Comparison of ENCODE assay signal across 20 mouse cellular contexts in genomic region chr5:5657932-5658331, GRCm38 (mm10). TPM values are rescaled to one million over a fixed set of nuclear protein-coding genes. Genes with fewer than 3 reads are reported as not detected.
A peak's percentile ranks its signal among the peaks of the same experiment; 100 is the strongest.
DNase-seq lines count a peak whose midpoint lies in the region; ATAC-seq and TF ChIP-seq lines count a peak whose summit lies in the region.
"Had no signal": no experiment of that assay in that cellular context is flagged by ENCODE, and none has a peak within 500 bp of the region (broad histone marks: within the 10 kb centered on the region; RNA-seq: fewer than 3 reads in every experiment).

No protein-coding gene starts in this region.

- H3K27ac ChIP-seq in liver, postnatal 0 days (ENCODE audit: low read depth), result no peak overlapping the region
- no peak overlapping the region for H3K27ac ChIP-seq in liver, embryonic 12.5 days
- no peak overlapping the region for H3K27ac ChIP-seq in stomach, embryonic 16.5 days (ENCODE audit: low read length)
- H3K27ac ChIP-seq in stomach, postnatal 0 days (replicated peaks), result no peak overlapping the region
- H3K27ac ChIP-seq: embryonic facial prominence, embryonic 10.5 days; embryonic facial prominence, embryonic 12.5 days; forebrain, embryonic 13.5 days; forebrain, embryonic 15.5 days had no signal

- peak; percentile 44 for DNase-seq in liver, postnatal 0 days
- DNase-seq in stomach, postnatal 0 days (ENCODE audit: low spot score), result peak; percentile 81
- DNase-seq in embryo, embryonic 9.5 days (ENCODE audit: extremely low spot score), result no peak
- DNase-seq: adrenal gland, adult 2 months; adrenal gland, postnatal 10 days; adrenal gland, postnatal 25 days; cerebellum, adult 11 months; cerebellum, adult 18-20 months; cerebellum, adult 8-10 months; cerebellum, adult 9-11 months; cerebellum, postnatal 14 days; cerebellum, postnatal 36 days; embryo, embryonic 11 days; forebrain, postnatal 0 days had no signal

- no peak overlapping the region for H3K4me2 ChIP-seq in liver, postnatal 0 days (ENCODE audit: low read depth, low read length)
- no peak overlapping the region for H3K4me2 ChIP-seq in liver, embryonic 12.5 days
- no peak overlapping the region for H3K4me2 ChIP-seq in stomach, embryonic 16.5 days (ENCODE audit: low read depth, low read length)
- no peak overlapping the region for H3K4me2 ChIP-seq in stomach, postnatal 0 days (replicated peaks; ENCODE audit: low read depth)
- H3K4me2 ChIP-seq: embryonic facial prominence, embryonic 12.5 days; forebrain, embryonic 13.5 days; forebrain, embryonic 15.5 days had no signal

- no peak overlapping the region for H3K4me3 ChIP-seq in liver, postnatal 0 days (ENCODE audit: low read depth, low read length)
- H3K4me3 ChIP-seq in liver, embryonic 12.5 days, result no peak overlapping the region
- no peak overlapping the region for H3K4me3 ChIP-seq in stomach, embryonic 16.5 days (replicated peaks; ENCODE audit: low read length)
- no peak overlapping the region for H3K4me3 ChIP-seq in stomach, postnatal 0 days (ENCODE audit: low read depth, low read length)
- H3K4me3 ChIP-seq: embryonic facial prominence, embryonic 10.5 days; embryonic facial prominence, embryonic 12.5 days; forebrain, embryonic 13.5 days; forebrain, embryonic 15.5 days had no signal

- no peak for TF ChIP-seq EP300 in liver, postnatal 0 days (IDR thresholded peaks at IDR 0.05; ENCODE audit: low read depth)
- TF ChIP-seq EP300 in stomach, postnatal 0 days (optimal IDR thresholded peaks at IDR 0.05), result no peak

- H3K9ac ChIP-seq in liver, postnatal 0 days (replicated peaks), result no peak overlapping the region
- no peak overlapping the region for H3K9ac ChIP-seq in liver, embryonic 12.5 days
- no peak overlapping the region for H3K9ac ChIP-seq in stomach, embryonic 16.5 days (ENCODE audit: low read length)
- H3K9ac ChIP-seq in stomach, postnatal 0 days (ENCODE audit: low read length), result no peak overlapping the region
- H3K9ac ChIP-seq: embryonic facial prominence, embryonic 12.5 days; forebrain, embryonic 13.5 days; forebrain, embryonic 15.5 days; forebrain, postnatal 0 days had no signal

- H3K4me1 ChIP-seq in liver, postnatal 0 days (ENCODE audit: insufficient read depth), result 0 out of 2 replicates have a peak, but pooled peaks cover 4% of the 10 kb centered on the region
- H3K4me1 ChIP-seq in liver, embryonic 12.5 days, result no peaks in the 10 kb centered on the region
- no peaks in the 10 kb centered on the region for H3K4me1 ChIP-seq in stomach, embryonic 16.5 days (ENCODE audit: control insufficient read depth, insufficient read depth, low read length)
- no peaks in the 10 kb centered on the region for H3K4me1 ChIP-seq in stomach, postnatal 0 days (replicated peaks; ENCODE audit: control insufficient read depth, insufficient read depth)
- H3K4me1 ChIP-seq: embryonic facial prominence, embryonic 12.5 days; forebrain, embryonic 13.5 days had no signal

- no peaks in the 10 kb centered on the region for H3K36me3 ChIP-seq in liver, postnatal 0 days (replicated peaks; ENCODE audit: insufficient read depth, low read length)
- H3K36me3 ChIP-seq in liver, embryonic 12.5 days, result no peaks in the 10 kb centered on the region
- H3K36me3 ChIP-seq in stomach, embryonic 16.5 days (ENCODE audit: control insufficient read depth, insufficient read depth, low read length), result no peaks in the 10 kb centered on the region
- H3K36me3 ChIP-seq in stomach, postnatal 0 days (ENCODE audit: control insufficient read depth, insufficient read depth, low read length), result no peaks in the 10 kb centered on the region
- H3K36me3 ChIP-seq: embryonic facial prominence, embryonic 10.5 days; embryonic facial prominence, embryonic 12.5 days; forebrain, embryonic 15.5 days had no signal

- no peaks in the 10 kb centered on the region for H3K9me3 ChIP-seq in liver, postnatal 0 days (ENCODE audit: low read length)
- no peaks in the 10 kb centered on the region for H3K9me3 ChIP-seq in liver, embryonic 12.5 days (replicated peaks)
- no peaks in the 10 kb centered on the region for H3K9me3 ChIP-seq in stomach, embryonic 16.5 days (replicated peaks; ENCODE audit: control insufficient read depth, low read length)
- H3K9me3 ChIP-seq in stomach, postnatal 0 days (ENCODE audit: control insufficient read depth, low read length), result no peaks in the 10 kb centered on the region
- H3K9me3 ChIP-seq: embryonic facial prominence, embryonic 10.5 days; embryonic facial prominence, embryonic 12.5 days; forebrain, embryonic 13.5 days; forebrain, embryonic 15.5 days had no signal

- TF ChIP-seq CTCF in liver, postnatal 0 days (IDR thresholded peaks at IDR 0.05; ENCODE audit: low read depth), result no peak
- no peak for TF ChIP-seq CTCF in stomach, postnatal 0 days (IDR thresholded peaks at IDR 0.05; ENCODE audit: low read depth)

- WGBS in liver, postnatal 0 days (ENCODE audit: insufficient replicate concordance), result 67% methylated on average over 2 of the region's 2 CpGs
- WGBS in liver, embryonic 12.5 days (ENCODE audit: insufficient replicate concordance), result 59% methylated on average over 2 of the region's 2 CpGs
- WGBS in stomach, embryonic 16.5 days, result 53% methylated on average over 2 of the region's 2 CpGs
- 45% methylated on average over 2 of the region's 2 CpGs for whole genome bisulfite sequencing in stomach, postnatal 0 days

- ATAC-seq in liver, postnatal 0 days, result peak; percentile 31; the same call in 1 of the 2 replicates
- no peak for ATAC-seq in liver, embryonic 12.5 days
- ATAC-seq in stomach, embryonic 16.5 days (ENCODE audit: insufficient read depth, low FRiP score), result peak; percentile 40; the same call in 1 of the 2 replicates
- ATAC-seq in stomach, postnatal 0 days (ENCODE audit: low FRiP score, low TSS enrichment), result peak; percentile 92
- ATAC-seq: forebrain, embryonic 13.5 days; forebrain, embryonic 15.5 days; forebrain, postnatal 0 days had no signal

- no peaks in the 10 kb centered on the region for H3K27me3 ChIP-seq in liver, postnatal 0 days (ENCODE audit: insufficient read depth, low read length)
- H3K27me3 ChIP-seq in liver, embryonic 12.5 days (replicated peaks), result peaks cover 5% of the 10 kb centered on the region; the same call in 1 of the 2 replicates
- H3K27me3 ChIP-seq in stomach, embryonic 16.5 days (ENCODE audit: control insufficient read depth, insufficient read depth, low read length), result no peaks in the 10 kb centered on the region
- no peaks in the 10 kb centered on the region for H3K27me3 ChIP-seq in stomach, postnatal 0 days (ENCODE audit: control insufficient read depth, insufficient read depth, low read length)
- H3K27me3 ChIP-seq: embryonic facial prominence, embryonic 12.5 days; forebrain, embryonic 13.5 days; forebrain, embryonic 15.5 days had no signal

RNA-seq across cellular contexts. Expression of gene Cfap69, which starts 6.1 kb away (rescaled TPM):
- polyA plus RNA-seq in liver, postnatal 0 days (2015; fragmentation: Nextera tagmentation; extraction: Ambion mirVana), result 0.43 and 0.67 TPM in 2 replicates
- 0.47 and 0.76 TPM in 2 replicates for polyA plus RNA-seq in liver, embryonic 12.5 days (2016; fragmentation: Nextera tagmentation; extraction: Ambion mirVana)
- 3.8 and 4.4 TPM in 2 replicates for polyA plus RNA-seq in stomach, embryonic 16.5 days (2015; fragmentation: Nextera tagmentation; extraction: Ambion mirVana)
- polyA plus RNA-seq in stomach, postnatal 0 days (2015; fragmentation: Nextera tagmentation; extraction: Ambion mirVana), result 7.2 and 8.1 TPM in 2 replicates

RNA-seq across cellular contexts. Expression of gene Steap2, which starts 36.4 kb away (rescaled TPM):
- polyA plus RNA-seq in liver, postnatal 0 days (2015; fragmentation: Nextera tagmentation; extraction: Ambion mirVana), result 5.1 and 6.2 TPM in 2 replicates
- 5.9 and 7.2 TPM in 2 replicates for polyA plus RNA-seq in liver, embryonic 12.5 days (2016; fragmentation: Nextera tagmentation; extraction: Ambion mirVana)
- polyA plus RNA-seq in stomach, embryonic 16.5 days (2015; fragmentation: Nextera tagmentation; extraction: Ambion mirVana), result 7.2 and 7.3 TPM in 2 replicates
- polyA plus RNA-seq in stomach, postnatal 0 days (2015; fragmentation: Nextera tagmentation; extraction: Ambion mirVana), result 4.2 and 5.0 TPM in 2 replicates
